Mouse (Mus musculus) layer of hippocampus, adult 2 months (tissue): Measurements from ENCODE around the gene Olfr993. TPM values are rescaled to one million over a fixed set of nuclear protein-coding genes. Genes with fewer than 3 reads are reported as not detected.

Experiments
- DNase-seq, 2 experiments: peaks; one replicate each; pipeline ENCODE4 v3.0.0; 2022; ENCODE audit warnings: low spot score in 2 of 2
- H3K27ac ChIP-seq: fragments of 200-600 bp; 2 replicates; pipeline ENCODE4 v1.8.1; 2022
- H3K4me3 ChIP-seq: fragments of 200-600 bp; 2 replicates; pipeline ENCODE4 v1.8.1; 2022; ENCODE audit warnings: mild to moderate bottlenecking
- CTCF ChIP-seq: fragments of 200-600 bp; conservative IDR thresholded peaks from 2 replicates; pipeline ENCODE4 v1.8.1; 2022; ENCODE audit warnings: antibody characterized with exemption, mild to moderate bottlenecking, moderate library complexity
- long read RNA-seq, 2 experiments: library from polyadenylated mRNA; stranded (forward); transcript quantifications; one replicate each; pipeline ENCODE4 v2.0.0; 2021; ENCODE audit warnings: borderline mapping rate in 2 of 2
- total RNA-seq, 2 experiments: library from RNA; stranded (reverse); gene quantifications; 2 replicates each; pipeline ENCODE4 v1.2.3; 2021

Gene Olfr993
- not detected for total RNA-seq
- long read RNA-seq, experiment 1, result 0 reads
- long read RNA-seq, experiment 2, result 0 reads

DNA sequence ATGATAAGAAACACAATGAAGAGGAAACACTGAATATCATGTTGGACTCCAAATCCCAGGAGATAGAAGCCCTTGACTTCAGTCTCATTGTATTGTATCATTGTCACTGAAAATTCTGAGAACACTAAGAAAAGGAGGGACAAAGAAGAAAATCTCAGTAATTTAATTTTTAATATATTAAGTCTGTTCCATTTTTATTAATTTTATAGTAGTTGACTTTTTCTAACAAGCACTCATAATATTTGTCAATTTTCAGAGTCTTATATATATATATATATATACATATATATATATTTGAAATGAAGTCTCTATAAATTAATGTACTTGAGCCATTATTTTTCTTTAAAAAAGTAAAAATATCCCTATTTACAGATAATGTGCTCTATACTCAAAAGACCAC is at the start of gene Olfr993:
Olfr993 (minus strand) TSS at position 101 of the 400 bp plus-strand sequence.
- Histone ChIP-seq H3K4me3 (no peak within 1 kb of the TSS), H3K27ac (no peak within 1 kb of the TSS)
- no peak for TF ChIP-seq CTCF
- DNase-seq, result no peak

DNA sequence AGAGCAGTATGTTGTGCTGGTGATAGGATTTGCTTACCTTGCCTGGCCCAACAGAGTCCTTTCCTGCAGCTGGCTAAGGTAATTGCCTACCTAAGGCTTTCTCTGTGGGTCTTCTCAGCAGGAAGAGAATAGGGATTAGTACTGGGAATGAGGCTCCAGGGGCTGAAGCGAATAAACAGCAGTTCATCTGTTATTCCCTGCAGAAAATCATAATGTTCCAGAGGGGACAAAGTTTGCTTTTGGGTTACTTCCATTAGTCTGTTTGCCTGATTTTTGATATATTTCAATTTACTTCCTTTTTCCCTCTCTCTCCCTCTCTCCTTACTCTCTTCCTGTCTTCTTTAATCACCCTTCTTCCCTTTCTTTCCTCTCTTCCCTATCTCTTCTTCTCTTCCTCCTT is 28.9 kb upstream of the Olfr993 start, which contains the start of gene Olfr995:
Olfr995 (minus strand) TSS at position 101 of the 400 bp plus-strand sequence.
- H3K4me3 ChIP-seq, result no peak within 1 kb of the TSS
- no peak for DNase-seq
- H3K27ac ChIP-seq, result no peak within 1 kb of the TSS
- no peak for TF ChIP-seq CTCF

DNA sequence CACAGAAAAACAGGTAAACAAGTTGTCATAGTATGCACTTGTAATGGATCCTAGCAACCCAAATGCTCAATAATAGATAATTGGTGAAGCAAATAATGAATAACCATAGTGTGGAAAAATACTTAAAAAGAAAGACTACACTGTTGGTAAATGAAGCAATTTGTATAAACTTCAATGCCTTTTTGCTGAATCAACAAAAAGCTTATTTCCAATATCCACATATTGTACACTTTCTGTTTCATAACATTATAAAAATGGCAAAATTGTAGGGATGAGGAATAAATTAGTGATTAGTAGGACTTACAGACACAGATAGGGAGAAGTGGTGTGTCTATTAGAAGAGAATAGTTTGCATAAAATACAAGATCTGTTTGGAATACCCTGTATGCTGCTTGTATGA is 27.9 kb upstream of the Olfr993 start:
- H3K27ac ChIP-seq, result no peak overlapping the region
- no peak for DNase-seq
- no peak overlapping the region for H3K4me3 ChIP-seq
- no peak for TF ChIP-seq CTCF

DNA sequence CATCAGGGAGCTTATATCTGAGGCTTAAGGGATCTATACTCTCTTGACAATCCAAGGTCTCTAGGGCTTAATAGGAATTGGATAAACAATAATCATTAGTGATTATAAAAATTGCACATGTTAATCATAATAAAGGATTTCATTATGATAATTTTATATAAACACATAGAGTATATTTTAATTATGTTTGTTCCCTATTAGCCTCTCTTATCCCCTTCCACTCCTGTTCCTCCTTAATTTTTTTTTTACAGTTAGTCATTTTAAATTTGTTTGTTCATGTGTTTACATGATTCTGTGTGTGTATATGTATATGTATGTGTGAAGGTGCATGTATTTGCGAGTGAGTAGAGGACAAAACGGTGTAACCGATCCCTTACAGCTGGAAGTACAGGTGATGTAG is 21.7 kb upstream of the Olfr993 start, which contains the start of gene Olfr994:
Olfr994 (minus strand) TSS at position 101 of the 400 bp plus-strand sequence.
- Histone ChIP-seq H3K27ac (no peak within 1 kb of the TSS), H3K4me3 (no peak within 1 kb of the TSS)
- no peak for DNase-seq
- no peak for TF ChIP-seq CTCF

DNA sequence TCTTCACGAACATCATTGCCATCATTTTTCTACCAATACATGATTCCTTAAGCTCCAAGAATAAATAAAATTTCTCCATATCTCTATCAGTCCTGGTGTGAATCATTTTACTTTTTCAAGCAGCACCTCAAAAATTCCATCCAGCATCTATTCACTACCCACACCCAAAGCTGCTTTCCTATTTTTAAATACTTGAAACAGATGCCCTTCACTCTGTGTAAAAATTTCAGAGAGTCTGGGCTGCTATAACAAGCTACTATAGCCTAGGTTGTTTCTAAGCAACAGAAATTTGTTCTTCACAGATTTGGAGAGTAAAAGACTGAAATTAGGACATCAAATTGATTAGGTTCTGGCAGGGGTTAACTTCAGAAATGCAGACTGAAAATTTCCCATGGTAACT is 11.2 kb upstream of the Olfr993 start:
- TF ChIP-seq CTCF, result no peak
- Histone ChIP-seq H3K4me3 (no peak overlapping the region), H3K27ac (peak overlapping the region; percentile 87)
- DNase-seq, result peak; percentile 17 to 67

DNA sequence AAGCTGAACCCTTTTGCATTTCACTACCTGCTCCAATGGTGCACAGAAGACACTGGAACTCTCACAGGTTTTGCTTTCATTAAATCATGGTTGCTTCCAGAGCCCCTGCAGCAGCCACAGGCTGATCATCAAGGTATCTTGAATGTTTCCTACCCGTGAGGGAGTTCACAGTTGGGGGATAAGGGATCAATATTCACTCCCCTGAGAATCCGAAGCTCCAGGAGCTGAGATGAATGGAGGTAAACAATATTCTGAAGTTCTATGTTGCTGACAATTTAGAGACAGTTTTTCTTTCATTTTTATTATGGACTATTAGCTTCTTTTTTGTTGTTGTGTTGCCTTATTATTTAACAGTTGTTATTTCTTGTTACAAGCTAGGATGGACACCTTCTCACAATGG is 5.3 kb downstream of the Olfr993 start, which contains the start of gene Olfr992:
Olfr992 (minus strand) TSS at position 101 of the 400 bp plus-strand sequence.
- no peak within 1 kb of the TSS for H3K27ac ChIP-seq
- DNase-seq, result no peak

More for the DNA sequence above, 5.3 kb downstream of the Olfr993 start, which contains the start of gene Olfr992:
- no peak within 1 kb of the TSS for H3K4me3 ChIP-seq
- TF ChIP-seq CTCF, result no peak

Other genes with a start within 250 kb of the Olfr993 start
- gene Lrrc55, start 217.7 kb downstream of the Olfr993 start, total RNA-seq, result 10 to 100 TPM; 13.3 to 13.7 TPM
- gene Olfr987, start 75.6 kb downstream of the Olfr993 start, total RNA-seq, result not detected
- gene Olfr988, start 51.6 kb downstream of the Olfr993 start, total RNA-seq, result not detected
- gene Olfr992, start 5.4 kb downstream of the Olfr993 start, total RNA-seq, result not detected
- gene Olfr994, start 21.6 kb upstream of the Olfr993 start, total RNA-seq, result not detected
- not detected for gene Olfr995, start 28.8 kb upstream of the Olfr993 start, total RNA-seq
- under 1 TPM; 0.15 to 0.26 TPM for gene 4833423E24Rik, start 104.1 kb upstream of the Olfr993 start, total RNA-seq
- gene Olfr996, start 164.3 kb upstream of the Olfr993 start, total RNA-seq, result not detected
- not detected for gene Olfr998, start 174.1 kb upstream of the Olfr993 start, total RNA-seq
- not detected for gene Olfr1000, start 197.0 kb upstream of the Olfr993 start, total RNA-seq
- gene Olfr1002, start 235.8 kb upstream of the Olfr993 start, total RNA-seq, result not detected
- not detected for gene Olfr154, start 249.6 kb upstream of the Olfr993 start, total RNA-seq